Mouse (Mus musculus): ENCODE data around the gene Ffar4.

Ffar4 gene

GRCm38 (mm10) chr19:38096858-38097758, at the start of gene Ffar4:
Gene Ffar4 (plus strand): TSS chr19:38097071.
- DNase-seq (ENCODE audit: low spot score in 2 of 2) = peak in 1 of 2 experiments; percentile 5

- no peak for DNase-seq (ENCODE audit: low spot score in 2 of 2)
Observed at GRCm38 (mm10) chr19:38049686-38050085, 47.2 kb upstream of the Ffar4 start.

- no peak for DNase-seq (ENCODE audit: low spot score in 2 of 2)
Observed at GRCm38 (mm10) chr19:38053227-38054041, 43.4 kb upstream of the Ffar4 start.

DNA sequence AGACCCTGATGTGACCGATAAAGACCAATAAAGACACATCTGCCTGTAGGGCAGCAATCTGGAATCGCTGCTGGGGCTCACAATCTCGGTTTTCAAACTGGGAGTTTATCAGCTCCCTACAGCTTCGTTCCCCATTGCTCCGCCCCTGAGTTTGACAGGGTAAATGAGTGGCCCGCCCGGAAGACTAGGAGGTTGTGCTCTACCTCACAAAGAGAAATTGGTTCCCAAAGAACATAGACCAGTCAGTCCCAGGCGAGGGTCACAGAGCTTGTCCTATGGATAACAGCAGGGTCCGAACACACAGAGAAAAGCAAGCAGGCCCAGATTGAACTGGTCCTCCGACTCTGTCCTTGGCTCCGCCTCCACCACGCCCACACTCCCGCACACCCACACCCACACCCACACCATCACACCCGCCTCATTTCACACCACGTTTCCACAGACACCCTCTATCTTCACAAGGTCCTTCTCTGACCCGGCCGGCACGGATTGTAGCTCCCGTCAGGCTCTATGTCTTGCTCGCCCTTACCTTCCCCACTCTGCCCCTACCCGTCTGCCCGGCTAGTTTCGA, 42.6 kb upstream of the Ffar4 start:
- no peak for DNase-seq (ENCODE audit: low spot score in 2 of 2)

- DNase-seq (ENCODE audit: low spot score in 2 of 2) = peak; percentile 74 to 93
Observed at GRCm38 (mm10) chr19:38054720-38055192, 42.1 kb upstream of the Ffar4 start, which contains the start of gene Cep55. Gene Cep55 (plus strand): TSS chr19:38055011.

- no peak for DNase-seq (ENCODE audit: low spot score in 2 of 2)
Observed at GRCm38 (mm10) chr19:38055798-38056197, 41.1 kb upstream of the Ffar4 start.

GRCm38 (mm10) chr19:38056276-38056675, 40.6 kb upstream of the Ffar4 start:
- DNase-seq (ENCODE audit: low spot score in 2 of 2) = no peak

DNA sequence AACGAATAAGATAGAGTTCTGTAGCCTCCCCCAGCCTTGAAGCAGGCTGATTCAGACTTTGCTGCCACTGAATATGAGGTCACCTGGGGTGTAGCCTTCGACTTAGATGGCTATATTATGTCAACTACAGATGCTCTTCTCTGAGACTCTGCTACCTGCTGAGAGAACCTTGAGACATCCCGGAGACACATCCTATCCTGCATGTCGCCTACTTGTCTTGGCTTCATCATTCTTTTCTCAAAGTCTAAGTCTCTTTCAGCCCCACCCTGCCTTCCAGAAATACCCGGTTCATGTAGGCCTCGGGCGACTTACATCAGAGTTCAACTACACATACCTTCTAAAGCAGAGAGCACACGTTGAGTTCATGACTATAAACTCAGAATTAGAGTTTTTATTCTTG, 39.9 kb upstream of the Ffar4 start:
- DNase-seq (ENCODE audit: low spot score in 2 of 2) = no peak

DNA sequence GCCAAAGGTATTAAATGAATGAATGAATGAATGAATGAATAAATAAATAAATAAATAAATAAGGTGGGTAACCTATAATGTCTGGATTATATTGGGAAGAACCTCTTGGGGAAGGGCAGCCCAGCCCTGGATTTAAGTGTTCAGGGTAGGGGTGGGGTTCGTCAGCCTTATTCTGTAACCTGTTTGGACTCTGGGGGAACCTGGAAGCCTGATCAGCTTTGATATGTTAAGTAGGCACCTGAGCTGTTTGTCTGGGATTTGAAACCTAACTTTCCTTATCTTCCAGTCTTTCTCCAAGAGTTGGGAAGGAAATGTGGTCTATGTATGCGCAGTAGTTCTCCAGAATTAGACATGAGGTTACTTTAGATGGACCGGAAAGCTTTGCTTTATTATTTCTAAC, 33.7 kb upstream of the Ffar4 start:
- no peak for DNase-seq (ENCODE audit: low spot score in 2 of 2)

GRCm38 (mm10) chr19:38064051-38064450, 32.8 kb upstream of the Ffar4 start:
- DNase-seq (ENCODE audit: low spot score in 2 of 2) = no peak

DNA sequence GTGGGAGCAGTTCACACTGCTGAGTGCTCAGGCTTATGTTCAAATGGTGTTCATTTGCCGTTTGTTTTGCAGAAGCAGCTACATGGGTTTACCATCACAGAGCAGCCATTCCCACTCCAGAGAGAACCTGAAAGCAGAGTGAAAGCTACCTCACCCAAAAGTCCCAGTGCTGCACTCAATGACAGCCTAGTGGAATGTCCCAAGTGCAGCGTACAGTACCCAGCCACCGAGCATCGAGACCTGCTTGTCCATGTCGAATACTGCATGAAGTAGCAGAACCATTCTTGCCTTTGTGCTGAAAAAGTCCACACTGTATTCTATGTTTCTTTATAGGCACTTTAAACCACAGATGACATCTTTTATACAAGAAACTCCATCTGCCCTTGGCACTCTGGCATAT, 23.6 kb upstream of the Ffar4 start:
- no peak for DNase-seq (ENCODE audit: low spot score in 2 of 2)

DNA sequence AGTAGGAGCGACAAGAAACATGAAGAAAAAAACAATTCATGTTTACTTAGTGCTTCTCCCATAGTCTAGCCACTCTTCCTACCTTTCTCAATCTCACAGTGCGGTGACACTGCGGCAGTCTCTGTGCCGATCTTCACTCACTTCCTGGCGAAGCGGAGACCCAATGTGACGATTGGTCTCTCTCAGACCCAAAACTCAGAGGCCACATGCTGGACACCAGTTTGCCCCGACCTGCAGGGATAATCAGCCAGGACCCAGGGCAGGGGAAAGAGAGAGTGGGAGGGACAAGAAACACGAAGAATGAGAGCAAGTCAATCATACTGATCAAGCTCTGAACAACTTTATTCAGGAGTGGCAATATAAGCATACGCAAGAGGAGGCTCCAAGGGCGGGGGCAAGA, 21.8 kb upstream of the Ffar4 start:
- DNase-seq (ENCODE audit: low spot score in 2 of 2) = no peak

DNA sequence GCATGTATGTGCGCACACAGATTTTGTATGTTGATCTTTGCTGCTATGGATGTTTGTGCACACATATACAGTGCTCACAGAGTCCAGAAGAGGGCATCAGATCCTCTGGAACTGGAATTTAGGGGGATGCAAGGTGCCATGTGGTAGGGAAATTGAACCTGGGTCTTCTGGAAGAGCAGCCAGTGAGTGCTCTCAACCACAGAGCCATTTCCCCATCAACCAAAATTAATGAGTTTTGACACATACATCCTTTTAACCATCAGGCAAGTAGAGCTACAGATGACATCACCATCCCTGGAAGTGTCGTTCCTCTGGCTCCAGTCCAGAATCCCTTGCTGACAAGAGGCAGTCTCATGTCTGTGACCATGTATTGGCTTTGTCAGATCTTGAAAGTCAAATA, 20.6 kb upstream of the Ffar4 start:
- peak in 1 of 2 experiments; percentile 44 for DNase-seq (ENCODE audit: low spot score in 2 of 2)

DNA sequence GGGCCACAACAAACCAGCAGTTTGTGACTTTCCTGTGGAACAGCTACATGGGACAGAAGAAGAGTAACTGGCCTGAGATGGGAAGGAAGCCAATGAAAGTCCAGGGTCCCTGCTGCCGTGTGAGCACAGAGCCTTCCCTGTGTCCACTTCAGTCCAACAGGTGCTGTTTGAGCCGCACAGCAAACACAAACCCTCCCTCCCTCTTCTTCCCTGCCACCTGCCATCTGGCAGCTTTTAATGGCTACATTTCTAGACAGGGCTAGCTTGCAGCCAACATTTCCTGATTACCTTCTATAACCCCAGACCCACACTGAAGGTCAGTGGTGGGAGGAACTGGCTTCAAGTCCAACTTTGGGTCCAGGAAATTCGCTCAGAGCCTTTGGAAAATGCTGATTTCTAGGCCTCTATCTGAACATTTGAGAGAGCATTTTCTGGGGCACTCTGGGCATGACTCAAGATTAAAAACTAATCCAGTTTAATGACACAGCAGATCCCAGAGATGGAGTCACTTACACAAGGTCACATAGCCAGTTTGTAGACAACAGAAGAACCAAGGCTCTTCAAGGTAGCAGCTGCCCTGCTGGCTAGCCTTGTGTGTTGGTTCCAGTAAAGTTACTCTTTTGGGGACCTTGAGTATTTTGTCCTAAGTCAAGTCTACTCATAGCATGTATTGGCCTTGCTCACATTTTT, 18.9 kb upstream of the Ffar4 start:
- DNase-seq (ENCODE audit: low spot score in 2 of 2) = no peak

DNA sequence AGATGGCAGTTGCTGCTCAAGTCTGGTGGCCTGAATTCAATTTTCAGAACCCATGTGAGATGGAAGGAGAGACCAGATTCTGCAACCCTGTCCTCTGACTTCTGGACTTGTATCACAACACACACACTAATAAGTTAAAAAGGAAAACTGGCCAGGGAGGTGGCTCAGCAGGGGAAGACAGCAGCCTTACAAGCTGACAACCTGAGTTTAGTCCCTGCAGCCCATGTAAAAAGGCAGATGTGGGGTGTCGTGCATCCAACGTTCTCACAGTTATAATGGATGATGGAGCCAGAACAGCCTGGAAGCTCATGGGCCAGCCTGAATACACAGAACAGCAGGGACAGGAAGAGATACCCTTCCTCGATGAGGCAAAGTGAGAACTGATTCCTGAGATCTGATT, 15.5 kb upstream of the Ffar4 start:
- DNase-seq (ENCODE audit: low spot score in 2 of 2) = no peak

DNA sequence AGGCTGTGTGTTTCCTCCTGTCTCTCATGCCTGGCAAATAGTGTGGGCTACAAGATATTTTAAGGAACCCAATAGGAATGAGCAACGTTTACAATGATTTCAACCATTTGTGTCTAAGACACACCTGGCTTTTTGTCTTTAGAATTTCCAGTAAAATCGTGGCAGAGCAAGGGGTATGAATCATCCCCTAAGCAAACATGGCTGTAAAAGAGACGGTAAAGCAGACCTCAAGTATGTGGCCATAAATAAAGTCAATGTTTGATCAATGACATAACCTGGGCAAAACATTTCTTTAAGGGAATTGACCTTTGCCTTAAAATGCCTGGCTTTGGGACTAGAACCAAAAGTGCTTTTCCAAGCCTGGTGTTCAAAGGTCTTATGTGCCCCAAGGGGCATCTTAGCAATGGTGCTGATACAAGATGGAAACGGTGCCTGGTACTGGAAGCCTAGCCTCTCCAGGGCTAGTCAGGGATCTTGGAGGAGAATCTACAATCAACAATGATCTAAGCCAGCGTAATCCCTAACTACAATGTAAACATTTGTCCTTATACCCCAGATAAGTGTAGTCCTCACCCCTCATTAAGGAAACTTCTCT, 13.8 kb upstream of the Ffar4 start:
- DNase-seq (ENCODE audit: low spot score in 2 of 2) = no peak

GRCm38 (mm10) chr19:38085841-38086240, 11.0 kb upstream of the Ffar4 start:
- no peak for DNase-seq (ENCODE audit: low spot score in 2 of 2)

GRCm38 (mm10) chr19:38086948-38087551, 9.8 kb upstream of the Ffar4 start:
- DNase-seq (ENCODE audit: low spot score in 2 of 2) = peak in 1 of 2 experiments; percentile 38

- DNase-seq (ENCODE audit: low spot score in 2 of 2) = no peak
Observed at GRCm38 (mm10) chr19:38089358-38089757, 7.5 kb upstream of the Ffar4 start.

DNA sequence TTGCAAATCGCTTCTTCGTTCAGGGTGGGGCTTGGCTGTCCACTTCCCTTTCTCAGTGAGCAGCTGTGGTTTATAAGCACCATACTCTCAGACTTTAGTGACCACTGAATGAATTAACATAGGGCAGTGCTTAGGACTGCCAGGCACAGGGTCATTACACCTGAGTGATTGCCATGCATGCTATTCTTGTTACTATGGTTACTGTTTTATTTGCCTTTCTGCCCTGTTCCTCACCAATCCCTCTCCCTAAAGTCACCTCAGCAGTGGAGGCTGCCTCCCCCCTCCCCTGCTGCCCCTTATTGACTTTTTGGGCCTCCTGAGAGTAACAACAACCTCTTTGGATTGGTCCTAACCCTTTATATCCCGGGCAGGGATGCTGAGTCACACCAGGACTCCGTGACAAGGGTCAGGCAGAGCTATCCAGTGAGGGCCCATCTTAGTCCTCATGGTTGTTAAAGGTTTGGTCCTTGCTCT, 5.3 kb upstream of the Ffar4 start:
- DNase-seq (ENCODE audit: low spot score in 2 of 2) = no peak

DNA sequence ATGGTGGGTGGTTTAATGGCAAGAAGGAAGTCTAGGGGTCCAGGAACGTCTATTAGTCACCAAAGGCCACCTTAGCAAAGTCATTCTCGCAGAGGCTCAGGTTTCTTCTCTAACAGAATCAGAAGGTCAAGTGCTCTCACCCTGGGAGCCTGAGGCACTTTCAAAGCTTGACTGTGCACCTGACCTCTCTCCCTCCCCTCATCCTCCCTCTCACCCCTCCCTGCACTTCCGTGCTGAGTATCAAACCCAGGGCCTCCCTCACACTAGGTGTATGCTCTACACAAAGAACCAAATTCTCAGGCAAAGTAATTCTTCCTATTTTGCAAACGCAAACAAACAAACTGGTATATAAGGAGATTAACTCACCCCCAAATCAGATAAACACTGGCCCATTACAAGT, 640 bp upstream of the Ffar4 start:
- no peak for DNase-seq (ENCODE audit: low spot score in 2 of 2)
